Mouse (Mus musculus) MEL (cell line): ENCODE measurements around the gene Aspscr1. TPM values are rescaled to one million over a fixed set of nuclear protein-coding genes. Genes with fewer than 3 reads are reported as not detected.

Experiments
- DNase-seq: peaks from one replicate; pipeline ENCODE4 v3.0.0; 2011; ENCODE audit warnings: low read depth, low spot score
- H3K27ac ChIP-seq: 2 replicates; pipeline ENCODE4 v1.5.1; 2012; ENCODE audit warnings: low read depth, mild to moderate bottlenecking, control low read depth, low read length, moderate library complexity; ENCODE audit not compliant: control insufficient read depth
- H3K27me3 ChIP-seq, 2 experiments: fragments of 150-350 bp in 1 of 2; sonication (generic) in 1 of 2; 2 replicates each; pipeline ENCODE4 v1.6.1; 2012; ENCODE audit warnings: low read length in 2 of 2, mild to moderate bottlenecking in 2 of 2, improper control_type of control experiment in 1 of 2, moderate library complexity in 1 of 2; ENCODE audit not compliant: insufficient read depth in 2 of 2, control insufficient read depth in 1 of 2
- H3K36me3 ChIP-seq, 2 experiments: 2 replicates each; pipeline ENCODE4 v1.6.1; 2012 to 2014; ENCODE audit warnings: low read length in 2 of 2, improper control_type of control experiment in 1 of 2, inconsistent platforms in 1 of 2, mild to moderate bottlenecking in 1 of 2; ENCODE audit not compliant: insufficient read depth in 2 of 2, control insufficient read depth in 1 of 2
- H3K4me1 ChIP-seq, 2 experiments: fragments of 150-350 bp in 1 of 2; sonication (generic) in 1 of 2; 2 replicates each; pipeline ENCODE4 v1.6.1; 2012; ENCODE audit warnings: low read length in 2 of 2, improper control_type of control experiment in 1 of 2, mild to moderate bottlenecking in 1 of 2; ENCODE audit not compliant: insufficient read depth in 2 of 2, control insufficient read depth in 1 of 2
- H3K4me3 ChIP-seq, 2 experiments: fragments of 150-350 bp in 1 of 2; sonication (generic) in 1 of 2; 2 replicates each; pipeline ENCODE4 v1.5.1; 2012; ENCODE audit warnings: low read depth in 2 of 2, low read length in 2 of 2, mild to moderate bottlenecking in 2 of 2, moderate library complexity in 2 of 2, control low read depth in 1 of 2, improper control_type of control experiment in 1 of 2; ENCODE audit not compliant: control insufficient read depth in 1 of 2, insufficient read depth in 1 of 2
- H3K79me2 ChIP-seq: 2 replicates; pipeline ENCODE4 v1.6.1; 2012; ENCODE audit warnings: mild to moderate bottlenecking, low read length, moderate library complexity; ENCODE audit not compliant: control insufficient read depth, poor library complexity, insufficient read depth
- H3K9ac ChIP-seq: 2 replicates; pipeline ENCODE4 v1.6.1; 2012; ENCODE audit warnings: low read depth, mild to moderate bottlenecking, control low read depth, low read length, moderate library complexity; ENCODE audit not compliant: control insufficient read depth, poor library complexity, severe bottlenecking
- H3K9me3 ChIP-seq: fragments of 150-350 bp; sonication (generic); replicated peaks from 2 replicates; pipeline ENCODE4 v1.6.1; 2012; ENCODE audit warnings: mild to moderate bottlenecking, low read length, improper control_type of control experiment, moderate library complexity; ENCODE audit not compliant: insufficient read depth
- BHLHE40 ChIP-seq: IDR thresholded peaks from 2 replicates; pipeline ENCODE4 v1.6.1; 2012; ENCODE audit warnings: low read depth, mild to moderate bottlenecking, inconsistent platforms, low read length, improper control_type of control experiment, borderline replicate concordance
- CHD2 ChIP-seq: IDR thresholded peaks from 2 replicates; pipeline ENCODE4 v1.6.1; 2011; ENCODE audit warnings: low read length, improper control_type of control experiment
- E2F4 ChIP-seq: IDR thresholded peaks from 2 replicates; pipeline ENCODE4 v1.6.1; 2011; ENCODE audit warnings: low read depth, low read length, improper control_type of control experiment, borderline replicate concordance
- ELF1 ChIP-seq: IDR thresholded peaks from 2 replicates; pipeline ENCODE4 v1.6.1; 2014; ENCODE audit warnings: low read depth, mild to moderate bottlenecking, inconsistent platforms, low read length, improper control_type of control experiment, moderate library complexity
- GABPA ChIP-seq: IDR thresholded peaks from 2 replicates; pipeline ENCODE4 v1.6.1; 2012; ENCODE audit warnings: low read depth, mild to moderate bottlenecking, inconsistent platforms, low read length, improper control_type of control experiment, moderate library complexity
- GATA1 ChIP-seq: IDR thresholded peaks from 2 replicates; pipeline ENCODE4 v1.6.1; 2011; ENCODE audit warnings: low read depth, low read length, improper control_type of control experiment
- JUND ChIP-seq: IDR thresholded peaks from 2 replicates; pipeline ENCODE4 v1.6.1; 2011; ENCODE audit warnings: low read depth, mild to moderate bottlenecking, improper control_type of control experiment, low read length
- MAZ ChIP-seq: IDR thresholded peaks from 2 replicates; pipeline ENCODE4 v1.6.1; 2012; ENCODE audit warnings: low read depth, mild to moderate bottlenecking, inconsistent platforms, low read length, improper control_type of control experiment
- MXI1 ChIP-seq: IDR thresholded peaks from 2 replicates; pipeline ENCODE4 v1.6.1; 2011; ENCODE audit warnings: mild to moderate bottlenecking, low read depth, low read length, improper control_type of control experiment
- MYC ChIP-seq: IDR thresholded peaks from 2 replicates; pipeline ENCODE4 v1.6.1; 2011; ENCODE audit warnings: low read depth, mild to moderate bottlenecking, low read length, improper control_type of control experiment, moderate library complexity
- NRF1 ChIP-seq: IDR thresholded peaks from 2 replicates; pipeline ENCODE4 v1.6.1; 2014; ENCODE audit warnings: low read depth, mild to moderate bottlenecking, inconsistent platforms, low read length, improper control_type of control experiment, moderate library complexity; ENCODE audit not compliant: poor library complexity, insufficient read depth, severe bottlenecking
- POLR2AphosphoS5 ChIP-seq: IDR thresholded peaks from 2 replicates; pipeline ENCODE4 v1.6.1; 2012; ENCODE audit warnings: low read depth, borderline replicate concordance, mild to moderate bottlenecking, inconsistent platforms, low read length, moderate library complexity, mixed read lengths
- RAD21 ChIP-seq: IDR thresholded peaks from 2 replicates; pipeline ENCODE4 v1.6.1; 2011; ENCODE audit warnings: mild to moderate bottlenecking, low read depth, low read length, improper control_type of control experiment
- SMC3 ChIP-seq: IDR thresholded peaks from 2 replicates; pipeline ENCODE4 v1.6.1; 2011; ENCODE audit warnings: low read depth, low read length, improper control_type of control experiment
- TAL1 ChIP-seq: IDR thresholded peaks from 2 replicates; pipeline ENCODE4 v1.6.1; 2012; ENCODE audit warnings: mild to moderate bottlenecking, inconsistent platforms, low read length, moderate library complexity, mixed read lengths
- USF2 ChIP-seq, 2 experiments: IDR thresholded peaks; 2 replicates each; pipeline ENCODE4 v1.6.1; 2011 to 2012; ENCODE audit warnings: improper control_type of control experiment in 2 of 2, low read length in 2 of 2, borderline replicate concordance in 1 of 2, inconsistent platforms in 1 of 2, low read depth in 1 of 2, mild to moderate bottlenecking in 1 of 2; ENCODE audit not compliant: insufficient read depth in 1 of 2
- ZNF384 ChIP-seq: IDR thresholded peaks from 2 replicates; pipeline ENCODE4 v1.6.1; 2012; ENCODE audit warnings: low read depth, mild to moderate bottlenecking, inconsistent platforms, low read length, improper control_type of control experiment
- polyA plus RNA-seq, 2 experiments: library from polyadenylated mRNA; stranded (reverse) in 1 of 2; unstranded in 1 of 2; fragments of >175 nt in 1 of 2; fragments of >200 nt in 1 of 2; gene quantifications; 2 replicates each; pipeline versions ENCODE4 v1.2.1 to v1.2.4; 2012; ENCODE audit warnings: low replicate concordance in 2 of 2, low read depth in 1 of 2; ENCODE audit not compliant: insufficient read length in 2 of 2, insufficient read depth in 1 of 2, missing spikeins in 1 of 2
- total RNA-seq: library from RNA; depleted of rRNA; stranded (reverse); fragments of 300-350 nt; gene quantifications from 2 replicates; pipeline ENCODE4 v1.2.3, GENCODE M21; 2012

Gene Aspscr1
- total and polyA plus RNA-seq, 3 experiments: 36.2 to 72.5 TPM; not detected in 1

GRCm38 (mm10) chr11:120654741-120655140 is 18.0 kb upstream of the Aspscr1 start:
- Histone ChIP-seq H3K27me3 (peaks cover 2 to 7% of the 10 kb centered on the region in 2 experiments; a peak in 3 of 4 replicates), H3K27ac (no peak overlapping the region), H3K4me3 (no peak overlapping the region), H3K4me1 (no peaks in the 10 kb centered on the region), H3K79me2 (no peaks in the 10 kb centered on the region), H3K9me3 (no peaks in the 10 kb centered on the region), H3K9ac (no peak overlapping the region), H3K36me3 (no peaks in the 10 kb centered on the region)
- no peak for DNase-seq
- TF ChIP-seq GATA1 (no peak), USF2 (IDR thresholded peaks at IDR 0.05; ENCODE audit: borderline replicate concordance in 1 of 2, insufficient read depth in 1 of 2, low read depth in 1 of 2, low read length in 2 of 2) (no peak), E2F4 (no peak), POLR2AphosphoS5 (no peak), TAL1 (no peak), ZNF384 (no peak), MAZ (no peak), NRF1 (no peak), ELF1 (no peak), CHD2 (no peak), MXI1 (no peak), RAD21 (no peak), GABPA (no peak), SMC3 (no peak), BHLHE40 (no peak), MYC (no peak)

DNA sequence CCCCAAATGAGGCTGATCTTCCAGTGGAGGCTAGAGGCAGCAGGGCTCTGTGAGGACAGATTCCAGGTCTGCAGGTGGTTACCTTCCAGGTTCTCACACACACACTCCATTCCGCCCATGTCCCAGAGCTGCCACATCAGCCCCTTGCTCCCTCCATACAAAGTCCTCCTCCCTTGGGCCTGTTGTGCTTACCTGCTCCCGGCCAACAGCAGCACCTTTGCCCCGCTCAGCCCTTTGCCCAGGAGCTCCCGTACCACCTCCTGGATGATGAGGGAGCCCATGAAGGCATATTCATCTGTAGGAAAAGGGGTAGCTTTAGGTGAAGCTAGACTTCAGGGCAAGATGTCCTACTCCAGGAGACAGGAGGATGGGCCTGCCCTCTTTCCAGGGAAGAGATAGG is 15.5 kb upstream of the Aspscr1 start:
- H3K4me1 ChIP-seq: no peaks in the 10 kb centered on the region
- H3K4me3 ChIP-seq: no peak overlapping the region
- no peak for DNase-seq
- no peaks in the 10 kb centered on the region for H3K79me2 ChIP-seq
- no peak overlapping the region for H3K27ac ChIP-seq
- TF ChIP-seq MXI1 (no peak), JUND (no peak), ZNF384 (no peak), MAZ (no peak), CHD2 (no peak), USF2 (IDR thresholded peaks at IDR 0.05; ENCODE audit: borderline replicate concordance in 1 of 2, insufficient read depth in 1 of 2, low read depth in 1 of 2, low read length in 2 of 2) (no peak)
- H3K36me3 ChIP-seq: no peaks in the 10 kb centered on the region
- no peaks in the 10 kb centered on the region for H3K9me3 ChIP-seq
- no peak overlapping the region for H3K9ac ChIP-seq
- H3K27me3 ChIP-seq: peaks cover 2 to 7% of the 10 kb centered on the region in 2 experiments; a peak in 3 of 4 replicates
